Mouse (Mus musculus): Measurements from ENCODE around the gene Leng9. TPM values are rescaled to one million over a fixed set of nuclear protein-coding genes. Genes with fewer than 3 reads are reported as not detected.

Leng9 gene
- total and polyA plus RNA-seq, 3 experiments, result 1.5 to 1.7 TPM; not detected in 1

- Histone ChIP-seq H3K27me3 (ENCODE audit: control insufficient read depth in 1 of 2, insufficient read depth in 2 of 2, low read length in 2 of 2) (no peaks in the 10 kb centered on the region), H3K9me3 (replicated peaks; ENCODE audit: insufficient read depth, low read length) (no peaks in the 10 kb centered on the region), H3K9ac (ENCODE audit: control insufficient read depth, low read depth, low read length, poor library complexity, severe bottlenecking) (no peak overlapping the region), H3K27ac (ENCODE audit: control insufficient read depth, low read depth, low read length) (no peak overlapping the region), H3K4me1 (ENCODE audit: control insufficient read depth in 1 of 2, insufficient read depth in 2 of 2, low read length in 2 of 2) (peaks cover 0 to 9% of the 10 kb centered on the region in 2 experiments; a peak in 1 of 4 replicates), H3K4me3 (ENCODE audit: control insufficient read depth in 1 of 2, insufficient read depth in 1 of 2, low read depth in 2 of 2, low read length in 2 of 2) (no peak overlapping the region), H3K36me3 (ENCODE audit: control insufficient read depth in 1 of 2, insufficient read depth in 2 of 2, low read length in 2 of 2) (peaks cover 2 to 3% of the 10 kb centered on the region in 2 experiments; a peak in 2 of 4 replicates), H3K79me2 (ENCODE audit: control insufficient read depth, insufficient read depth, low read length, poor library complexity) (peaks cover 4% of the 10 kb centered on the region; the same call in 1 of the 2 replicates)
- no peak for TF ChIP-seq ZKSCAN1 (IDR thresholded peaks at IDR 0.05; ENCODE audit: low read depth, low read length)
- no peak for TF ChIP-seq RAD21 (IDR thresholded peaks at IDR 0.05; ENCODE audit: low read depth, low read length)
- TF ChIP-seq USF2 (IDR thresholded peaks at IDR 0.05; ENCODE audit: borderline replicate concordance in 1 of 2, insufficient read depth in 1 of 2, low read depth in 1 of 2, low read length in 2 of 2), result no peak
- TF ChIP-seq JUND (IDR thresholded peaks at IDR 0.05; ENCODE audit: low read depth, low read length), result no peak
- no peak for TF ChIP-seq POLR2A (IDR thresholded peaks at IDR 0.05; ENCODE audit: control insufficient read depth in 1 of 2, insufficient read depth in 1 of 2, low read depth in 1 of 2, low read length in 2 of 2, poor library complexity in 1 of 2)
- no peak for TF ChIP-seq EP300 (IDR thresholded peaks at IDR 0.05; ENCODE audit: low read depth in 1 of 2, low read length in 2 of 2)
- no peak for TF ChIP-seq GABPA (IDR thresholded peaks at IDR 0.05; ENCODE audit: low read depth, low read length)
- TF ChIP-seq POLR2AphosphoS2 (IDR thresholded peaks at IDR 0.05; ENCODE audit: low read length), result no peak
- no peak for TF ChIP-seq TAL1 (IDR thresholded peaks at IDR 0.05; ENCODE audit: low read length)
- no peak for TF ChIP-seq HCFC1 (IDR thresholded peaks at IDR 0.05; ENCODE audit: low read depth, low read length)
- TF ChIP-seq MXI1 (IDR thresholded peaks at IDR 0.05; ENCODE audit: low read depth, low read length), result no peak
- no peak for TF ChIP-seq SIN3A (IDR thresholded peaks at IDR 0.05; ENCODE audit: low read length)
- no peak for TF ChIP-seq ELF1 (IDR thresholded peaks at IDR 0.05; ENCODE audit: low read depth, low read length)
- DNase-seq (ENCODE audit: low read depth, low spot score), result no peak
Measured at GRCm38 (mm10) chr7:4147836-4148235, 2.3 kb downstream of the Leng9 start.

GRCm38 (mm10) chr7:4147371-4147770 is 2.8 kb downstream of the Leng9 start:
- peaks cover 2 to 3% of the 10 kb centered on the region in 2 experiments; a peak in 2 of 4 replicates for H3K36me3 ChIP-seq (ENCODE audit: control insufficient read depth in 1 of 2, insufficient read depth in 2 of 2, low read length in 2 of 2)
- no peak for DNase-seq (ENCODE audit: low read depth, low spot score)
- no peaks in the 10 kb centered on the region for H3K9me3 ChIP-seq (replicated peaks; ENCODE audit: insufficient read depth, low read length)
- no peak for TF ChIP-seq MAFK (IDR thresholded peaks at IDR 0.05; ENCODE audit: borderline replicate concordance, low read depth, low read length)
- no peak for TF ChIP-seq JUND (IDR thresholded peaks at IDR 0.05; ENCODE audit: low read depth, low read length)
- TF ChIP-seq USF2 (IDR thresholded peaks at IDR 0.05; ENCODE audit: borderline replicate concordance in 1 of 2, insufficient read depth in 1 of 2, low read depth in 1 of 2, low read length in 2 of 2), result no peak
- TF ChIP-seq CTCF (IDR thresholded peaks at IDR 0.05 in 2 of 3, conservative IDR thresholded peaks at IDR 0.05 in 1 of 3; ENCODE audit: control insufficient read depth in 1 of 3, insufficient read depth in 1 of 3, low read depth in 2 of 3, low read length in 3 of 3, poor library complexity in 1 of 3, severe bottlenecking in 1 of 3), result no peak
- TF ChIP-seq CHD1 (IDR thresholded peaks at IDR 0.05; ENCODE audit: low read depth, low read length), result no peak
- TF ChIP-seq MYB (IDR thresholded peaks at IDR 0.05; ENCODE audit: low read depth, low read length), result no peak
- TF ChIP-seq MXI1 (IDR thresholded peaks at IDR 0.05; ENCODE audit: low read depth, low read length), result no peak
- TF ChIP-seq E2F4 (IDR thresholded peaks at IDR 0.05; ENCODE audit: borderline replicate concordance, low read depth, low read length), result no peak
- TF ChIP-seq NRF1 (IDR thresholded peaks at IDR 0.05; ENCODE audit: insufficient read depth, low read depth, low read length, poor library complexity, severe bottlenecking), result no peak
- no peaks in the 10 kb centered on the region for H3K27me3 ChIP-seq (ENCODE audit: control insufficient read depth in 1 of 2, insufficient read depth in 2 of 2, low read length in 2 of 2)
- no peak overlapping the region for H3K27ac ChIP-seq (ENCODE audit: control insufficient read depth, low read depth, low read length)
- no peak overlapping the region for H3K9ac ChIP-seq (ENCODE audit: control insufficient read depth, low read depth, low read length, poor library complexity, severe bottlenecking)
- H3K4me3 ChIP-seq (ENCODE audit: control insufficient read depth in 1 of 2, insufficient read depth in 1 of 2, low read depth in 2 of 2, low read length in 2 of 2), result no peak overlapping the region
- peaks cover 0 to 9% of the 10 kb centered on the region in 2 experiments; a peak in 1 of 4 replicates for H3K4me1 ChIP-seq (ENCODE audit: control insufficient read depth in 1 of 2, insufficient read depth in 2 of 2, low read length in 2 of 2)
- peaks cover 4% of the 10 kb centered on the region; the same call in 1 of the 2 replicates for H3K79me2 ChIP-seq (ENCODE audit: control insufficient read depth, insufficient read depth, low read length, poor library complexity)

Data from MEL (cell line).